9 mouse cellular contexts compared by ENCODE assay signal in genomic region chr13:114896751-114897386, GRCm38 (mm10). TPM values are rescaled to one million over a fixed set of nuclear protein-coding genes. Genes with fewer than 3 reads are reported as not detected.
DNase-seq lines count a peak whose midpoint lies in the region; ATAC-seq lines count a peak whose summit lies in the region.
"Had no signal": no experiment of that assay in that cellular context is flagged by ENCODE, and none has a peak within 500 bp of the region (broad histone marks: within the 10 kb centered on the region; RNA-seq: fewer than 3 reads in every experiment).

No protein-coding gene starts in this region.

- DNase-seq in embryo, embryonic 10 days (ENCODE audit: low spot score), result peak; percentile 22
- no peak for DNase-seq in embryo, embryonic 9.5 days (ENCODE audit: extremely low spot score)
- peak; percentile 98 for DNase-seq in heart, adult 11 months
- DNase-seq in kidney, adult 9 months, result peak; percentile 46
- no peak for DNase-seq in left cerebral cortex, postnatal 36 days (ENCODE audit: low spot score in 2 of 2)
- DNase-seq in frontal cortex, adult 2 months (ENCODE audit: extremely low spot score in 1 of 2, low spot score in 1 of 2), result no peak
- DNase-seq: liver, embryonic 13.5 days had no signal

- ATAC-seq in megakaryocyte progenitor cell, adult 5-6 weeks (replicated peaks; ENCODE audit: poor library complexity), result peak; percentile 32
- ATAC-seq in megakaryocyte, adult 5-6 weeks (ENCODE audit: poor library complexity, severe bottlenecking), result no peak

- intact Hi-C loops in left cerebral cortex, postnatal 36 days (cut with DNase I), result no loop called here

RNA-seq across cellular contexts. Expression of gene Itga2, which starts 35.0 kb away (rescaled TPM):
- total RNA-seq in megakaryocyte progenitor cell, adult 5-6 weeks (2015), result 0.32 and 0.37 TPM in 2 replicates
- total RNA-seq in megakaryocyte progenitor cell, adult 5-6 weeks (2017), result 0.04 and 0.47 TPM in 2 replicates
- 1.6 and 3.5 TPM in 2 replicates for total RNA-seq in megakaryocyte, adult 5-6 weeks (2015)
- 2.4 TPM in 2 replicates for total RNA-seq in megakaryocyte, adult 5-6 weeks (2017)
- total RNA-seq in left cerebral cortex, postnatal 36 days (2021), result under 1 TPM in 1 of 2 experiments, not detected in 1; 0.32 TPM
- polyA plus RNA-seq in frontal cortex, adult 2 months (2012; rRNA removed), result 0.12 and 0.15 TPM in 2 replicates

Comparison
In these comparisons a context has a peak if more than half of its experiments do, and no peak if none do; other contexts are left out.
1. DNase-seq: peak in embryo, embryonic 10 days (single experiment), heart, adult 11 months (single experiment) and kidney, adult 9 months (single experiment); none in embryo, embryonic 9.5 days (single experiment), left cerebral cortex, postnatal 36 days (0 of 2) and frontal cortex, adult 2 months (0 of 2).